Mouse (Mus musculus) A20 (cell line): Measurements from ENCODE around the gene Inpp4a.

ENCODE experiments used
- DNase-seq: peaks from one replicate; pipeline ENCODE4 v3.0.0-alpha.2; 2011; ENCODE audit warnings: low read depth, low spot score

The Inpp4a gene

DNA sequence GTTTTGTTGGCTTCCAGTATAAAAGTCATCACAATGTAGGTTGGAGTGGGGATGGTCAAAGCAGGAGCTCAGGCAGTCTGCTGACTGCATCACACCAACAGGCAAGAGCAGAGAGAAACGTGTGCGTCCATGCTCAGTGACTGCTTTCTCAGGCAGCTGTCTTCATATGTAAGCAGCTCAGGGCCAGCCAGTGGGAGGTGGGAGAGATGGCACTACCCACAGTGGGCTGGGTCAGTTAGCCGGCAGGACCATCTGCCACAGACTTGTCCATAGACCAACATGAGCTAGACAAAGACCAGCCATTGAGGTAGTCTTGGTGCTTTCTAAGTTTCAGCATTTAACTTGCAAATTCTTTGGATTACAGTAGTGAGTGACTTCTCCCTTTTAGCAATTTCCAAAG lies 56.6 kb downstream of the Inpp4a start:
- DNase-seq: no peak

DNA sequence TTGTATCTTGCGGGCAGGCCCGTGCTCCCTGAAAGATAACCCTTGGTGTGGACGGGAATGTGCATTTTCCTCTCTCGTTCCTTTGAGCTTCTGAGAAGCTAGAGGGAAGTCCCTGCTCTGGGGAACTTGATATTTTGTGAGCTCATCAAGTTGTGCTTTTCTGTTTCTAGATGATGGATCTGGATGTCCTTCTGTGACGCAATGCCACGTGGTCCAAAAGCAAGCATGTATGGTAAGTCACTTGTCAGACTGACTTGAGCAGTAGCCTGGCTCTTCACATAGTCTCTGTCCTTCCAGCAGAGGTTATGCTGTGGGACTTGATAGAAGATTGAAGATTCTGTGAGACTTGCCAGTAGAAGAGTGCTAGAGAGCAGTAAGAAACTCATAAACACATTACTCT lies 57.5 kb downstream of the Inpp4a start:
- DNase-seq: no peak

DNA sequence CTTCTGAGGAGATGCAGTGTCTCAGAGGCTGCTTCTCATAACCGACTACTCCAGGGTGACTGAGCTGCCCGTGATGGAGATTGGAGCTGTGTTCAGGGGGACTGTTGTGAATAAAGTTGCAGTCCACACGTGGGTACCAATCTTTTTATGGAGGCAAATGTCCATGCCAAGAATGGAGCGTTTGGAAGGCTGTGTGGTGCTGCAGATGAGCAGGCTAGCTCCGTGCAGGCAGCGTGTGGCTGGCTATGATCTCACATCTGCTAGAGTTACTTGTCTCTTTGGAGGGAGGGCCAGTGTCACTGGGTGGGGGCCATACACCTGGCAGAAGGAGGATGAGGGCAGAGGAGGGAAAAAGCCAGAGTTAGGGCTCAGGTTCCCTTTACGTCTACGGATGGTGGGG lies 59.0 kb downstream of the Inpp4a start:
- DNase-seq: peak; percentile 79

DNA sequence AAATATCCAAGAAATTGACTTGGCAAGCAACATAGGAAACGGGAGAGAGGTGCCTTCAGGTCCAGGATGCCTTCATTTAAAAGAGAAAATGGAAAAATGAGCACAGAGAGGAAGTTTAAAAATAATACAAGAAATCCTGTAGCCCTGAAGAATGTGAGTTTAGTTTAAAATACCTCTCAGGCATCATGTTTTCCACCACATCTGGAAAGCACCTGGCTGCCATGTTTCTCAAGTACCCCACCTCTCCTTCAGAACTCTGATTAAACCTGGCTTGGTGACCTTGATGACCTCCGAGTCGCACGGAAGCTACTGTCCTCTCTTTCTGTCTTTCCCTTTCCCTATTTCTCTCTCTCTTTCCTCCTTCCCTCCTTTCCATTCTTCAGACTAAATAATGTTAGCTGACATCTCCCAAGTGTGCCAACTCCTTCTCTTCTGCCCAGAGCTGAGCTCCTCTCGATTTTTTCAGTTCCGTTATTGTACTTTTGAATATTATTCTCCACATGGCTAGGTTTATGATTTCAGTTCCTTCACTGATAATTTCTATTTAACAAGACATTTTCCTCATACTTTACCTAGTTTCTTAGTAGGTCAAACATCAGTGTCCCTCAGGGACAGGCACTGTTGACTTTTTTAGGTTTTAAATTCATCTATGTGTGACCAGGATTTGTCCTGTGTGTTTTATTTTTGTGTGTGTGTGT lies 59.9 kb downstream of the Inpp4a start:
- DNase-seq: peak; percentile 82

DNA sequence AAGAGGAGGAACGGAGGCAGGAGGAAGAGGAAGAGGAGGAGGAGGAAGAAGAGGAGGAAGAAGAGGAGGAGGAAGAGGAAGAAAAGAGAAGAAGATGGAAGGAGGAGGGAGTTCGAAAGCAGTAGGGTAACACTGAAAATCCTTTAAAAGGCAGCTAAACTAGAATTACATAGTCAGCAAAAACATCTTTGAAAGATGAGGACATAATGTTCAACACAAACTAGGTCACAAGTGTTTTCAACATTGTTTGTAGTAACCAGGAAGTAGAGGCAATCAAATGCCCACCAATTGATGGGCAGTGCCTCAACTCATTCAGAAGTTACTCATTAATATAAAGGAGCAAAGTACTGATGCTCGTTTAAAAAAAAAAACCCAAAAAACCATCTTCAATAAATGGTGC lies 61.1 kb downstream of the Inpp4a start:
- DNase-seq: no peak

DNA sequence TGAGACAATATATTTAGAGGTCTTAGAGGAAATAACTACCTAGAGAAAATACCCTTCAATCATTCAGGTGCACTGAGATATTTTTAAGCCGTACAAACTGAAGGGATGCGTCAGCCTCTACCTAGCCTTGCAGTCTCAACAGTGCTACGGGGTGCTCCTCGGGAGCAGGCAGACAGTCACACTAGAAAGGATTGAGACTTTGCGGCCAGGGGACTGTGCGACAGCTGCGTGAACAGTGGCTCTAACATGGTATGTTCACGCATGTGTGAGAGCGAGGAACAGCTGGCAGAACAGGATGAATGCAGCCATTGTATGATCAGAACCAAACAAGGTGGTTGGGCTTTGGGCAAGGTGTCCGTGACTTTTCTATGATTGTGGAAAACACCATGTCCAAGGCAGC lies 63.1 kb downstream of the Inpp4a start:
- peak; percentile 82 for DNase-seq

DNA sequence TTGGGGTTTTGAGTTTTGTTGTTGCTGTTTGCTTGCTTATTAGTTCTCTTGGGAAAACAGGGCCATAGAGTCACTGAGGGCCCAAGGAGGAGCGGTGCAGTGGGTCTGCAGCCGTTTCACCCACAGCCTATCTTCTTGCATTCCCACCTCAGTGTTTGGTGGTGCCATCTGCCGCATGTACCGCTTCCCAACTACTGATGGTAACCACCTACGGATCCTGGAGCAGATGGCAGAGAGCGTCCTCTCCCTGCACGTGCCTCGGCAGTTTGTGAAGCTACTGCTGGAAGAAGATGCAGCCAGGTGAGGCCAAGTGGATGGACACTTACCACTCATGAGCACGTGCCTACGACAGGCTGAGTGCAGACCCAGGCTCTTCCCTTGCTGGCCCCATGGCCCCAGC lies 68.5 kb downstream of the Inpp4a start:
- no peak for DNase-seq

DNA sequence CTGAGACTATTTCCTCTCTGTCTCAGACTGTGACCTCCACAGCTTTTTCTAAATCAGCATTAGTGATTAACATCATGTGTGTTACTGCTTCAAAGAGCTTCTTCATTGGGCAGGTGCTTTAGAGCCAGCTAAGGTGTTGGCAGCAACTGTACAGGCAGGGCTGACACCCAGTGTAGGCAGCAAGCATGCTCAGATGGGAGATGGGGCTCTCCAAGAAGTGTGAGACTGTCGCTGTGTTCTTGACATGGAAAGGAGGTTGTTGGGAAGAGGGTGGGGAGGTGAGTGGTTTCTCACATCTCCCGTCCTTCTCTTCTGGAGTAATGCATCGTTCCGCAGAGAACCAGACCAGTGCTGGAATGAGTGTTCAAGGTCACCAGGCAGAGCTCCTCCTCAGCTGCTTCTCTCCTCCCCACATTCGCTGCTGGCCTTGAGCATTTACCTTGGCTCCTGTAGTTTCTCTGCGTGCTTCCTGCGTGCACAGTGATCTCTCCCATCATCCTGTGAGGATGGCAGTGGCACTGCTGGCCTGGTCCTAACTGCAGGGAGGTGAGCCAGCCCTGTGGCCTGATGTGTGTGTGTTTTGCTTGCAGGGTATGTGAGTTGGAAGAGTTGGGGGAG lies 69.2 kb downstream of the Inpp4a start:
- no peak for DNase-seq

DNA sequence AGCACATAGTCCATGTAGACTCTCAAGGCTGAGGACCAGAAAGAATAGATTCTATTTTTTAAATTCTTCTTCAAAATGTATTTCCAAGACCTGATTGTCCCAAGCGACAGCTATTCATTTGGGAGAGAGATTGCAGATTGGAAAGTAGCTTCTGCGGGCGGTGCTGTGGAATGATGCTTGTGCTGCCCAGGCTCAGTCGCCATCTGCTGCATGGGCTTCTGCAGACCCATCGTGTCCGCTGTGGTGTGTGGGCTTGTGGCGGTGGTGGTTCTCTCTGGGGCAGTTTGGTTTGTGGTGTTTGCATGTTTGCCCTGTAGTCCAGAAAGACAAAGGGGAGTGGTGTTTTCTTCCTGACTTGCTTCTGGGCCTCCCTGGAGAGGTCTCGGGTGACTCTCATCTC lies 76.5 kb downstream of the Inpp4a start:
- no peak for DNase-seq

DNA sequence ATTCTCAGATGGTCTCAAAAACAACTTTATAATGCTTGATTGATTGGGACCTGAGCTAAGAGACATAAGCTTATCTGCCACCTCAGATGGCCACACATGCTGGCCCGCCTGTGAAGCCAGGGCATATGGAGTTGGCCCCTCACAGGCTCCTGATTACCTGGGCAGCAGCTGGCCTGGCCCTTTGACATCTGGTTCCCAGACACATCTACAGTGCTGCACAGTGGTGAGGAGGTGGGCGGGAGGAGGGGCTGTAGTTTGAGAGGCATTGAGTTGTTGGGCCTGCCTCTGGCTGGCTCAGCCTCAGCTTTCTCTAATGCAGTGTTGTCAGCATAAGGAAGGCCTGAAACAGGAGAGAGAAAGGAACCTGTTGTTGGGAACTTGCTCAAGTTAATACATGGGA lies 77.1 kb downstream of the Inpp4a start:
- DNase-seq: no peak

DNA sequence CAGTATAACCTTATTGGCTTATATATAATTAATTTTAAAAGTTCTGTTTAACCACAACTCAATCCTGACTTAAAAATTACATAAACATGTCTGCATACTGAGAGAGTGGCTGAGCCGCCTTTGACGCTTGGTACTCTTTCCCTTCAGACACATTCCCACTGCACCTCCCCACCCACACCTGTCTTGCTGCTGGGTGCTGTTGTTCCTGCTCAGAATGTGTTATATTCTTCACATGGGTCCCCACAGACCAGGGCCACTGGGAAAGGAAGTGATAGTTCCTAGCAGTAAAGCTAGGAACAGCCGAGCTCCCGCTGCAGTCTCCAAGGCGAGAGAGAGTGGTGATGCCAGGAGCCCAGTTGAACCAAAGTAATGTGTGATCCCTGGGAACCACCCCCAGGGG lies 78.4 kb downstream of the Inpp4a start:
- DNase-seq: no peak

DNA sequence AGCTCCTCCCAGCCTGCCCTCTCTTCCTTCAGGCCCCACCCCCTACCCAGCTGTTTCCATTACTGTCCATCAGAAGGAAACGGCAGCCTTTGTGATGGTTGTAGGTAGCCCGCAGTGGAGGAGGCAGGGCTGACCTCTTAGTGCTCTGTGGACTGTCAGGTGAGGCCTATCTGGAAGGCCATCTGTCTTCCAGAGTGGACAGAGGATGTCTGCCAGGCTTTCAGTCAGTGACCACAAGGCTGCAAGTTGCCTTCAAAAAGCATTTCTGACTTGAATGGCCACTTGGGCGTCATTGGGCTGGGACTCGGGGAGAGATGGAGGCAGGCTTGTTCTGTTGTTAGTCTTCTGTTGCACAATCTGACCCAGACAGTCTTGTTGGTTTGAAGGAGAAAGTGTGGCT lies 79.9 kb downstream of the Inpp4a start:
- no peak for DNase-seq

DNA sequence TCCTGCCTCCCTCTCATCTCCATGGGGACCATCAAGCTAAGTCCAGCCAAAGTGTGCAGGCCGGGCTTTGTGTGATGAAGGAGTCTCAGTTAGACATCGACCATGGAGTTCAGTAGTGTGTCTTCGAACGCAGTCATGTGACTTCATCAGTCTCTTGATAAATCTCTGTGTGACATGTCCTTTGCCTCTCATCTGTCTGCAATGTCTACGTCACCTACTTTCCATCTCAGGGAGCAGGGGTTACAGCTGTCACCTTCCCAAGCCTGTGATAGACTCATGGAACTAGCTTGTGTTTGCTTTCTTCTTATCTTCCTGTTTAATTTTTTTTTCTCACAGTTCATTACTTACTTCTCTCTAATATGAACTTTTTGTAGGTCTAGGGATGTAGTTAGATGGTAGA lies 81.2 kb downstream of the Inpp4a start:
- no peak for DNase-seq

DNA sequence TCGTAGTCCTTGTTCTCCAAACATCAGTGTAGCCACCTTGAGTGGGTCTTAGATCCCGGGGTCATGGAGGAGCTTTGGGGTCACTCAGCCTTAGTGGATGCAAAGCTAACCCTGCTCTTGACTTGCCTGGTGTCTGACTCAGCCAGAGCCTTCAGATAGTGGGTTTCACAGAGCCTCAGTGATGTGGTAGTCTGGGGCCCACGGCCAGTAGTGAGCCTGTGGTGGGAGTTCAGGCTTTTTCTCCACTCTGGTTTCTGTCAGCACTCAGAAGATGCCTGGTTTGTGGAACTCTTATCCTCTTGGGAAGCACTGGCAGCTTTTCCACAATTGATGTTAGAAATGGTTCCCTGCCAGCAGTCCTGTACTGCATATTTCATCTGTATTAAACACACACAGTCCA lies 84.6 kb downstream of the Inpp4a start:
- no peak for DNase-seq

DNA sequence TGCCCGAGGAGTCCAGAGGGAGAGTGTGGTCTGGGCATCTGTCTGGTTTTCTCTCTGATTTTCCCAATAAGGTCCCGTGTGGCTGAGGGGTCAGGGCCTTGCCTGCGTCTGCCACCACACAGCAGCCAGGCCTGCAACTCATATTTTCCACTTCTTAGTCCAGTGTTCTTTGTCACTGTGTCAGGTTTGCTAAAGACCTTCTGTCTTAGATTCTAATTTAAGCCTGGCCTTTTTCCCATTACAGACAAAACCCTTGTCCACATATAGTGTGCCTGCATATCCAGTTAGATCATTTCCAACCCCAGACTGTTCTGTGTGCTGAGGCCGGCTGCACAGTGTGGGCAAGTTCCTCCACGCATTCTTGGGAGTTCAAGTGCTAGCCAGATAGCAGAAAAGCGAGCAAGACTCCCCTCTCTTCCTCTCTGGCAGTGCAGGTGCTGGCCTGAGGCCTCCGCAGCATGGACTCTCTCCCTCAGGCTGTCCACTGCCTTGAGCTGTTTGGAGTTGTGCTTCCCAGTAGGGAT lies 86.8 kb downstream of the Inpp4a start:
- no peak for DNase-seq

DNA sequence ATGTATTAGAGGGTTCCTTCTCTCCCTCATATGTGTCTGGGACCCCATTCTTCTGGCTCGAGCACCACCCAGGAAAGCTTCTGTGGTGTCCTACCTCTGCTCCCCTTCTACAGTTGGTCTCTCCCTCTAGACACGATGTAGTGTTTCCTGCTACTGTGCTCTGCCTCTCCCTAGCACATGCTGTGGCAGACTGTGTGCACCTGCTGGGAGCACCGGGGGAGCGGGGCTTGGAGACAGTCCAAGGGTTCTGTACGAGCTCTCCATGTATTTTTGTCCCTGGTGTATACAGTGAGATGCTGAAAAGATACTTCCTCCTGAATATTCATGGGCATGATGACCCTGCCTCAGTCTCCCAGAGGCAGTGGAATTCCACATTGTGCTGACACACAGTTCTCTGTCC lies 93.5 kb downstream of the Inpp4a start:
- no peak for DNase-seq

DNA sequence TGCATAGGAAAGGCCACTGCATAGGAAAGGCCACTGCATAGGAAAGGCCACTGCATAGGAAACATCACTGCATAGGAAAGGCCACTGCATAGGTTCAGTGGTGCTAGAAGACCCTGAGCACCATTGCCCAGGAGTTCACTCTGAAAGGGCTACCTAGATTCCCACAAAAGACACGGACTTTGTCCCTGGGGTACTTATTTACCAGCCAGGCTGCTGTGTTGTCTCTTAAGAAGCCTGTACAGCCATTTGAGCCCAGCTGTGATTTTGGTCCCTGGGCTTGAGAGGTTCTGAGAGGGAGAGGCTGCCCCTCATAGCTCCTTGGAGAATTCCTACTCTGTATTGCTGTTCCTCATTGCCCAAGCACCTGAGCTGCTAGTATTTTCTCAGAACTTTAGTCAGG lies 96.8 kb downstream of the Inpp4a start:
- no peak for DNase-seq

DNA sequence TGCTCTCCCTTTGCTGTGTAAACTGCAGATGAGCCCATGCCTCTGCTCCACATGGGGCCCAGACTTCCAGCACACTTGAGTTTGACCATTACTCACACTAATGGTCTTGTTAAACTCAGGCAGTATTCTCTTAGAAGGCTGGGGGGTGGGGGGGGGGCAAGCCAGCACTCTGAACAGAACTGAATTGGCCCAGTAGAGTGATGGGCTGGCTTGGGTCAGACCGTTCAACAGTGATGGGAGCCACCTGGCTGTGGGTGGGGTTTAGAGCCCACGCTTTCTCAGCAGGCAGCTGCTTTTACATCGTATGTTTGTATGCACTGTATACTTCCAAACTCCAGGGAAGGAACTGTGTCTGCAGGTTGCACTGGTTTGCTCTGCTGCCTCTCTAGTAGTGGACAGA lies 99.3 kb downstream of the Inpp4a start:
- no peak for DNase-seq

DNA sequence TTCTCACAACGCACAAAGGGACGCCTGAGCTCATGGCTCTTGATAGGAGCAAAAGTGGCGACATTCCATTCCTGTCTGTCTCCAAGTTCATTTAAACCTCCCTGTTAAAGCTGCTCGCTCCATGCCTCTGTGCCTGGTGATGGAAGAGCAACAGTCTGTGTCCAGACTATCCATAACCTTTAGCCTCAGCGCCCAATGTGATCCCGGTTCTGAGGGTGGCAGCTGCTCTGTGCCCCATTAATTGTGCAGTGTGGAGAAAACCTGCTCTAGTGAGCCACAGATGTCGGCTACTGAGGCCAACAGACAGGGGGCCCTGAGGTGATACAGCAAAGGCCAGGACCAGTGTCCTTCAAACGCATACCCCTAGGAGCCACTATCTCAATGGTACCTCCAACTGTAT lies 100.1 kb downstream of the Inpp4a start:
- no peak for DNase-seq

DNA sequence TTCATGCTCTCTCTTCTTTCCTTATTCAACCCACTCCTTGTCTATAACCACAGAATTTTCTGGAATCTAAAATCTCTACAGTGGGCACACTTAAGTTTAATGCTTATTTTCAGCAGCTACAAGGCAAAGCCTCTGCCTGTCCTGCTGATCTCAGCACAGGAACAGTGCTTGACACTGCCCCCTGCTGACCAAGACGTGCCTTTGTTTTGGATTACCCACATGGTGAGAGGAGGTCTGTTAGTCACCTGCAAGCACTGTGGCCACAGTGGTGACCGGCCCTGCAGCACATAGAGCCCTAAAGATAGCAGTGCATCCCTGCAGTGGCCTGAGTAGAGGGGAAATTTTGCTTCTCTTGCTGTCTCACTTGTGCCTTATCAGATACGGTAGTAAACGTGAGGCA lies 102.0 kb downstream of the Inpp4a start:
- DNase-seq: peak; percentile 76

DNA sequence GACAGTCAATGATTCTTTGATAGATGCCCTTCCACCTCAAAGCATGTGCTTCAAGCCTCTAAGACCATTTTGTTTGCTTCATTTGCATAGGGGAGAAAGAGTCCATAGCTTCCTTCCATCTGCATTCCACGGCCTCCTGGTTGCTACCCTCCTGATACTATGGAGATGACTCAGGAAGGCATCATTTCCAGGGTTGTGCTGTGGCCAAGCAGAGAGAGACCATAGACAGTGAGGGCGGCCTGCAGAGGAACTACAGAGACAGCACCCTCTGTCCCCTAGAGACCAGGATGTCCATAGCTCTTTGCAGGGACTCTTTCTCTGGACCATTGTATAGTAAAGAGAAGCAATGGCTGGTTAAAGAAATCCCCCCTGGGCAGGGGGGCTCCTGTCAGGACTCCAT lies 105.5 kb downstream of the Inpp4a start:
- no peak for DNase-seq

DNA sequence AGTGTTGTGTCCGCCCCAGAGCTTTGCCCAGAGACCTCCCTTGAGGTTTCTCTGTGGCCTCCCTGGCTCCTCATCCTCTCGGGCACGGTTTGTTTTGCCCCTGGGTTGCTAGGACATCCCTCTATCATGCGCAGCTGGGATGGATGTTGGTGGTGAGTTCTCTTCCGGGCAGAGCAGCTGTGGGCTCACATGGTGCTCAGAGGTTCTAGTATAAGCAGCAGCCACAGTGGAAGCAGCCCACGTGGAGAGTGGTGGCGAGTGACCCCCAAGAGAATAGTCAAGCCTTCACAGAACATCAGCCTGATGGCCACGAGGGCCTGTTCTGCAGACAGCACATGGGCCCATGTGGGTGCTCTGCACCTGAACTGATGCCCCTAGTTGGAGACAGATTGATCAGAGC lies 107.6 kb downstream of the Inpp4a start:
- DNase-seq: no peak

DNA sequence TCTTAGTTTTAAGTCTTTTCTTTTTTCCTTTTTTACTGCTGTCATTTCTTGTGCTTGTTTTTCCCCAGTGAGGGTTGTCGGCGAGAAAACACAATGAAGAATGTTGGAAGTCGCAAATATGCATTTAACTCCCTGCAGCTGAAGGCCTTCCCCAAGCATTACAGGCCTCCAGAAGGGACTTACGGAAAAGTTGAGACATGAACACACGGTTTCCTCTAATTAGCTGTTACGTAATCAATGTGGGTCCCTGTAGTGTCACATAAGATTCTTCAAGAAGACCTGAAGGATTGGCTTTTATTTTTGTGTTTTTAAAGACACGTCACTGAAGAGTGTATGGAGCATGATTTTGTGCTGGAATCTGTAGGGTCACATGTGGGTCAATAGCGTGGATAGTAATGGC lies 108.4 kb downstream of the Inpp4a start:
- DNase-seq: no peak

DNA sequence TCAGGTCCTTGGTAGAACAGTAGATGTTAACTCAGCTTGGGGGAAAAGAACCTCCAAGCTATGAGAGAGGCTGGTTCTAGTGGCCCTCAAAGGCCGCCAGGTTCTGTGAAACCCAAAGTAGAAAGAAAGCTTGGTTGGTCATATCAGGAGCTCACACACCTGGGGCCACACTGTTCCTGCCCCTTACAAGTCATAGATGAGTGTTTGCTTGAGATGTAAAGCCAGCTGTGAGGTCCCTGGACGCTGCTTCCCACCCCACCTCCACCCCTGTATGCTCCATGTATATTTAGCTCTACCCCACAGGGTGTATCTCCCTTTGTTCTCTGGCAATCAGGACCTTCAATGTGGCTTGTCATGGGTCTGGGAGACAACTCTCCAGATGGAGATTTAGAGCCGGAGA lies 109.0 kb downstream of the Inpp4a start:
- no peak for DNase-seq
